Mouse (Mus musculus): Measurements from ENCODE around the gene Scel. TPM values are rescaled to one million over a fixed set of nuclear protein-coding genes. Genes with fewer than 3 reads are reported as not detected.

The Scel gene
- total and polyA plus RNA-seq, 2 experiments from 2014 or later: 0.35 to 0.42 TPM

- DNase-seq (ENCODE audit: low spot score): peak; percentile 21
- no peak for TF ChIP-seq CTCF (IDR thresholded peaks at IDR 0.05; ENCODE audit: low read depth)
- Histone ChIP-seq H3K27me3 (ENCODE audit: insufficient read depth, low read length) (no peaks in the 10 kb centered on the region), H3K4me2 (ENCODE audit: low read depth, low read length) (no peak overlapping the region), H3K4me3 (ENCODE audit: low read length) (no peak overlapping the region), H3K36me3 (ENCODE audit: insufficient read depth, low read length) (no peaks in the 10 kb centered on the region), H3K4me1 (ENCODE audit: insufficient read depth, low read length) (0 out of 2 replicates have a peak, but pooled peaks cover 3% of the 10 kb centered on the region), H3K9ac (replicated peaks; ENCODE audit: low read length) (no peak overlapping the region), H3K27ac (no peak overlapping the region), H3K9me3 (ENCODE audit: low read length) (no peaks in the 10 kb centered on the region)
- WGBS: 22% methylated on average over 5 of the region's 5 CpGs
- ATAC-seq: no peak; the same call in 1 of the 2 replicates
Observed at GRCm38 (mm10) chr14:103556609-103557008, 43.5 kb downstream of the Scel start.

DNA sequence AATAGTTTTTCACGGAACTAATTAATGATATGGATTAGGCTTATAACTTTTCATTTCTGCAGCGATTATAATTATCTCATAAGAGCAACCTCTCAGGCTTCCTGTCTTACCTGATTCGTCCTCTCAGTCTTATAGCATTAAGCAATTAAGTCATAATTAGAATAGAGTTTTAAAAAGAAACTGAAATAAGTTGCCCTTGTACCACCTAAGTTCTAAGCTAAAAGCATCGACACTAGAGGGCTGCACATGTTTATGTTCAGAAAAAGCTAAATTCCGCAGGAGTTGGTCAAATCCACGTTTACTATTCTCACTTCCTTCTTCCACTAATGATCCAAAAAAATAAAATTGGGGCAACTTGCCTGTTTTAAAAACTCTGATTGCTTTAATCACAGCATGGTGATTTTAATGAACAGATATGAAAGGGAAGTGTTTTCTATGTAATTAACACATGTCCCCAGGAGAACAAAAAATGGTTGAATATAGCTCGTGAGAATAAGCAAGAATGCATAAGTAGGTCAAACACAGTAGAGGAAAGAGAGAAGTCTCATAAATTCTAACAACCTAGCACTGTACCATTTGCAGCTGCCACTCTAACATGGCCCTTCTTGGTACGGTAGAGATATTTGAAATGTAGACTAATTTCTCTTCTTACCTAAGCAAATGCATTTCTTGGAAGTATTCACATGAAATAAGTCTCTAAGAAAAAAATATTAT, 48.4 kb downstream of the Scel start:
- H3K36me3 ChIP-seq (ENCODE audit: insufficient read depth, low read length): no peaks in the 10 kb centered on the region
- peak; percentile 19; the same call in 1 of the 2 replicates for TF ChIP-seq CTCF (IDR thresholded peaks at IDR 0.05; ENCODE audit: low read depth)
- no peak overlapping the region for H3K9ac ChIP-seq (replicated peaks; ENCODE audit: low read length)
- WGBS: 65% methylated on average over 8 of the region's 8 CpGs
- no peak overlapping the region for H3K4me3 ChIP-seq (ENCODE audit: low read length)
- H3K4me1 ChIP-seq (ENCODE audit: insufficient read depth, low read length): no peaks in the 10 kb centered on the region
- H3K27me3 ChIP-seq (ENCODE audit: insufficient read depth, low read length): no peaks in the 10 kb centered on the region
- no peaks in the 10 kb centered on the region for H3K9me3 ChIP-seq (ENCODE audit: low read length)
- DNase-seq (ENCODE audit: low spot score) (peak; percentile 20), ATAC-seq (0 out of 2 replicates have a peak, but pooled peaks have one; percentile 59)
- no peak overlapping the region for H3K4me2 ChIP-seq (ENCODE audit: low read depth, low read length)
- H3K27ac ChIP-seq: no peak overlapping the region

- DNase-seq (ENCODE audit: low spot score) (no peak), ATAC-seq (no peak)
- WGBS: 42% methylated on average over 1 of the region's 1 CpGs
- Histone ChIP-seq H3K27me3 (ENCODE audit: insufficient read depth, low read length) (no peaks in the 10 kb centered on the region), H3K4me3 (ENCODE audit: low read length) (no peak overlapping the region), H3K9ac (replicated peaks; ENCODE audit: low read length) (no peak overlapping the region), H3K36me3 (ENCODE audit: insufficient read depth, low read length) (no peaks in the 10 kb centered on the region), H3K27ac (no peak overlapping the region), H3K4me1 (ENCODE audit: insufficient read depth, low read length) (no peaks in the 10 kb centered on the region), H3K4me2 (ENCODE audit: low read depth, low read length) (no peak overlapping the region), H3K9me3 (ENCODE audit: low read length) (no peaks in the 10 kb centered on the region)
- TF ChIP-seq CTCF (IDR thresholded peaks at IDR 0.05; ENCODE audit: low read depth): no peak
Observed at GRCm38 (mm10) chr14:103567957-103568356, 54.8 kb downstream of the Scel start.

DNA sequence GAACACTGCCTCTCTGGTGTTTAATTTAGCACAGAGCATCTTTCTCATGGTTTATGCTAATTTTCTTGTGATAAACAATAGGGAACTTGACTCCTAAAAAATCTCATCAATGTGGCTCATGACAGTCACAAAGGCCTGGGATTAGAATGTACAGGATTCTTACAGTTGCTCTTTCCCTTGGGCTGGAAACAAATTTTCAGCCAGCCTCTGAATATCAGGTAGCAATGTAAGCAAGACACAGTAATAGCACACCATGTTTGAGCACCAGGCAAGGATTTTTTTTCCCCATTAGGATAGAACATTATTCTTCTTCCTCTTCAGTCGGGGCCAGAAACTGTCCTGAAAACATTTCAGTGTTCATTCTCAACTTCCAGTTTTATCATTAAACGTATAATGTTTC, 55.3 kb downstream of the Scel start:
- TF ChIP-seq CTCF (IDR thresholded peaks at IDR 0.05; ENCODE audit: low read depth): no peak
- Histone ChIP-seq H3K4me3 (ENCODE audit: low read length) (no peak overlapping the region), H3K4me2 (ENCODE audit: low read depth, low read length) (no peak overlapping the region), H3K27me3 (ENCODE audit: insufficient read depth, low read length) (no peaks in the 10 kb centered on the region), H3K9ac (replicated peaks; ENCODE audit: low read length) (no peak overlapping the region), H3K4me1 (ENCODE audit: insufficient read depth, low read length) (no peaks in the 10 kb centered on the region), H3K36me3 (ENCODE audit: insufficient read depth, low read length) (no peaks in the 10 kb centered on the region), H3K9me3 (ENCODE audit: low read length) (no peaks in the 10 kb centered on the region), H3K27ac (no peak overlapping the region)
- 74% methylated on average over 2 of the region's 2 CpGs for WGBS
- DNase-seq (ENCODE audit: low spot score) (no peak), ATAC-seq (no peak)

- DNase-seq (ENCODE audit: low spot score) (peak; percentile 35), ATAC-seq (peak; percentile 68; the same call in 1 of the 2 replicates)
Observed at GRCm38 (mm10) chr14:103571598-103572320, 58.6 kb downstream of the Scel start.

DNA sequence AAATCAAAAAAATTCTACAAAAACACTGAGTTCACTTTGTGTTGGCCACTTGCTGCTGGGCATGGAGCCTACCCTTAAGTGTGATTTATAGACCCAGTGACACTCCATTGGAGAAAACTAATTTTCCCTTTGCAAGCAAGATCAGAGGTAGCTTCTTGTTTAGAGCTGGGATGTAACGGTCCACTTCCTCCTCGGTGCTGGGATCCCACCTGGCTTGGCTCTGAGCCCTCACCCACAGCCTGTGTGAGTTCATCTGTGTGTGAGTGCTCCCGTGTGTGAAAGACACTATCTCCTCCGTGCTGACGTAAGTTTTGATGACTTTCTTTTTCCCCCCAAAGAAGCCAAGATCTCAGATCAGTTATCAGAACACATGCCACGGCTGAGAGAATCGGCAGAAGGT, 62.7 kb downstream of the Scel start:
- no peak overlapping the region for H3K4me3 ChIP-seq (ENCODE audit: low read length)
- no peaks in the 10 kb centered on the region for H3K4me1 ChIP-seq (ENCODE audit: insufficient read depth, low read length)
- no peaks in the 10 kb centered on the region for H3K27me3 ChIP-seq (ENCODE audit: insufficient read depth, low read length)
- DNase-seq (ENCODE audit: low spot score): no peak
- no peak for TF ChIP-seq CTCF (IDR thresholded peaks at IDR 0.05; ENCODE audit: low read depth)
- no peaks in the 10 kb centered on the region for H3K9me3 ChIP-seq (ENCODE audit: low read length)
- no peaks in the 10 kb centered on the region for H3K36me3 ChIP-seq (ENCODE audit: insufficient read depth, low read length)
- H3K27ac ChIP-seq: no peak overlapping the region
- no peak overlapping the region for H3K4me2 ChIP-seq (ENCODE audit: low read depth, low read length)
- H3K9ac ChIP-seq (replicated peaks; ENCODE audit: low read length): no peak overlapping the region
- no peak for ATAC-seq
- WGBS: 85% methylated on average over 7 of the region's 7 CpGs

More at GRCm38 (mm10) chr14:103571598-103572320, 58.6 kb downstream of the Scel start:
- no peaks in the 10 kb centered on the region for H3K9me3 ChIP-seq (ENCODE audit: low read length)
- no peak for TF ChIP-seq CTCF (IDR thresholded peaks at IDR 0.05; ENCODE audit: low read depth)
- H3K27ac ChIP-seq: no peak overlapping the region
- no peaks in the 10 kb centered on the region for H3K27me3 ChIP-seq (ENCODE audit: insufficient read depth, low read length)
- no peak overlapping the region for H3K4me2 ChIP-seq (ENCODE audit: low read depth, low read length)
- H3K4me3 ChIP-seq (ENCODE audit: low read length): no peak overlapping the region
- WGBS: 71% methylated on average over 13 of the region's 13 CpGs
- H3K4me1 ChIP-seq (ENCODE audit: insufficient read depth, low read length): no peaks in the 10 kb centered on the region
- H3K9ac ChIP-seq (replicated peaks; ENCODE audit: low read length): no peak overlapping the region
- H3K36me3 ChIP-seq (ENCODE audit: insufficient read depth, low read length): no peaks in the 10 kb centered on the region

DNA sequence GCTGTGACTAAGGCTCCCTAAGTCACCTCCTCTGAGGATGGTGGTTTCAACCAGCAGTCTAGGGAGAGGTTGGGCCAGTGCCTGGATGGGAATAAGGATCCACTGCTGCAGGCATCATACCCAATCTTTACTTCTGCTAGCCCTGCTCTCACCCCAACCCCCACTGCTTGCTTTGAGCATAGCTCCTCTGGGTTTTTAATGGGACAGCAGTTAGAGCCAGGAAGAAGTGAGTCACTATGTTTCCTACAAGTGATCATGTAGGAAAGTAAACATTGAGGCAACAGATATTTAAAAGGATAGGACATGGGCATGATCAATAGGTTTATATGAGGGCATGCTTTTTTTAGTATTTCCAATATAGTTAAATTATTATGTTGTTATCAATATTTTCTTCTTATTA, 63.9 kb downstream of the Scel start:
- Histone ChIP-seq H3K9ac (replicated peaks; ENCODE audit: low read length) (no peak overlapping the region), H3K27me3 (ENCODE audit: insufficient read depth, low read length) (no peaks in the 10 kb centered on the region), H3K4me3 (ENCODE audit: low read length) (no peak overlapping the region), H3K27ac (no peak overlapping the region), H3K9me3 (ENCODE audit: low read length) (no peaks in the 10 kb centered on the region), H3K4me2 (ENCODE audit: low read depth, low read length) (no peak overlapping the region), H3K36me3 (ENCODE audit: insufficient read depth, low read length) (no peaks in the 10 kb centered on the region), H3K4me1 (ENCODE audit: insufficient read depth, low read length) (no peaks in the 10 kb centered on the region)
- DNase-seq (ENCODE audit: low spot score) (no peak), ATAC-seq (no peak)
- no peak for TF ChIP-seq CTCF (IDR thresholded peaks at IDR 0.05; ENCODE audit: low read depth)

Data from hindbrain, postnatal 0 days (tissue).